Mouse (Mus musculus): ENCODE results near the gene Pm20d1. TPM values are rescaled to one million over a fixed set of nuclear protein-coding genes. Genes with fewer than 3 reads are reported as not detected.
"Not testable (repeated sequence)": the region's sequence is repeated elsewhere in the genome, so short reads cannot be mapped to it uniquely, and the experiment has no call there.

Pm20d1 gene
- total and polyA plus RNA-seq, 3 experiments = 0.16 TPM; not detected in 2

DNA sequence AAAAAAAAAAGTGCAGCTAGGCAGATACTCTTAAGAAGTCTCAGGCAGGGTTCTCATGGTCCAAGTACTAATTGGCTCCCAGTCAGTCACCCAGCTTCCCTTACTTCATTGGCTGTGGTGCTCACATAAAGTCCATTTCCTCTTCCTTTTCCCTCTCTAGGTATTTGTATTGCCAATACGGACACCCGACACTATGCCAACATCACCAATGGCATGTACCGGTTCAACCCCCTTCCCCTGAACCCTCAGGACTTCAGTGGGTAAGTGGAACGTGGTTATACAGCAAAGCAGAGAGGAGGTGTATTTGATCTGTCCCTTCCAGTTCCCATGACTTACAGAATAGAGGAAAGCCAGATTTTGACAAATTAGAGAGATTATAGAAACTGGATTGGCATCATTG lies 16.6 kb downstream of the Pm20d1 start:
- ATAC-seq (ENCODE audit: extremely low read depth, insufficient number of reproducible peaks, low FRiP score, poor library complexity, severe bottlenecking) (no peak), DNase-seq (ENCODE audit: low spot score) (no peak)
- Histone ChIP-seq H3K36me3 (replicated peaks) (no peaks in the 10 kb centered on the region), H3K4me3 (ENCODE audit: low read depth, low read length) (no peak overlapping the region), H3K9me3 (replicated peaks) (no peaks in the 10 kb centered on the region), H3K27me3 (ENCODE audit: insufficient read depth, low read length) (peaks cover 51% of the 10 kb centered on the region), H3K4me1 (ENCODE audit: insufficient read depth, low read depth, low read length) (no peaks in the 10 kb centered on the region)
- TF ChIP-seq TAL1 (conservative IDR thresholded peaks at IDR 0.05; ENCODE audit: low read depth, low read length) (no peak), GATA2 (IDR thresholded peaks at IDR 0.05; ENCODE audit: borderline replicate concordance, low read depth, low read length) (no peak)

DNA sequence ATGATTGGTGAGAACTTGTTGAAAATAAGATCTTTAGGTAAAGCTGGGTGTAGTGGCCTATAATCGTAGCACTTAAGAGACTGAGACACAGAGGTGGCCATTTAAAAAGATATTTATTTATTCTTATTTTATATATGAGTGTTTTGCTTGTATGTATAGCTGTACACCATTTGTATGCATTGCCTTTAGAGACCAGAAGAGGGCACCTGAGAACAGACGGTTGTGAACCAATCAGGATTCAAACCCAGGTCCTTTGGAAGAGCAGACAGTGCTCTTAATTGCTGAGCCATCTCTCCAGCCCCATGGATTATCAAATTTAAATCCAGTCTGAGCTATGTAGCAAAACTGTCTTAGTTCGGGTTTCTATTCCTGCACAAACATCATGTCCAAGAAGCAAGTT lies 17.0 kb downstream of the Pm20d1 start:
- peaks cover 56% of the 10 kb centered on the region for H3K27me3 ChIP-seq (ENCODE audit: insufficient read depth, low read length)
- no peak for DNase-seq (ENCODE audit: low spot score)

DNA sequence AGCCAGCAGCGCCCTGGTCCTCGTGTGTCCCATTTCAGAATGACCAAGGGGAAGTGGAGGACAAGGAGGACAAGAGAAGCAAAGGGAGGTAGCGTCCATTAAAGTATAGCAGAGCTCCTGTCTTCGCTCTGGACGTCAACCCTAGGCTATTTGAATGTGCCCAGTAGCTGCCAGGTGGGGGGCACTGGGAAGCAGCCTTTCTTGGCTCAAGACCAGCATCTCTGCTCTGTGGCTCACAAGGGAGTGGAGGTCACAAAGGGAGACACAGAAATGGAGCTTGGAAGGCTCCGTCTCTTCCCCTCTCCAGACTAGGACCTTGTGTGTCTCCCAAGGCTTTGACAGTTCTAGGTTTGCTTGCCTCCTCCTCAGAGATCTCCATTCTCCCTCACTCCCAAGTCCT lies 19.7 kb downstream of the Pm20d1 start:
- no peaks in the 10 kb centered on the region for H3K9me3 ChIP-seq (replicated peaks)
- no peak for ATAC-seq (ENCODE audit: extremely low read depth, insufficient number of reproducible peaks, low FRiP score, poor library complexity, severe bottlenecking)
- no peak for DNase-seq (ENCODE audit: low spot score)
- H3K4me3 ChIP-seq (ENCODE audit: low read depth, low read length) = no peak overlapping the region
- no peaks in the 10 kb centered on the region for H3K4me1 ChIP-seq (ENCODE audit: insufficient read depth, low read depth, low read length)
- TF ChIP-seq GATA1 (IDR thresholded peaks at IDR 0.05; ENCODE audit: borderline replicate concordance, low read length) = no peak
- H3K27me3 ChIP-seq (ENCODE audit: insufficient read depth, low read length) = peaks cover 51% of the 10 kb centered on the region
- H3K36me3 ChIP-seq (replicated peaks) = no peaks in the 10 kb centered on the region

More for the DNA sequence above, 17.0 kb downstream of the Pm20d1 start:
- Histone ChIP-seq H3K4me1 (ENCODE audit: insufficient read depth, low read depth, low read length) (no peaks in the 10 kb centered on the region), H3K9me3 (replicated peaks) (no peaks in the 10 kb centered on the region), H3K36me3 (replicated peaks) (no peaks in the 10 kb centered on the region), H3K4me3 (ENCODE audit: low read depth, low read length) (no peak overlapping the region)
- TF ChIP-seq GATA2 (IDR thresholded peaks at IDR 0.05; ENCODE audit: borderline replicate concordance, low read depth, low read length) = no peak
- TF ChIP-seq GATA1 (IDR thresholded peaks at IDR 0.05; ENCODE audit: borderline replicate concordance, low read length) = no peak
- TF ChIP-seq CTCF (IDR thresholded peaks at IDR 0.05; ENCODE audit: low read depth, low read length) = no peak
- TF ChIP-seq TAL1 (conservative IDR thresholded peaks at IDR 0.05; ENCODE audit: low read depth, low read length) = no peak
- TF ChIP-seq POLR2AphosphoS5 (IDR thresholded peaks at IDR 0.05; ENCODE audit: insufficient replicate concordance, low read depth, low read length) = no peak
- no peak for ATAC-seq (ENCODE audit: extremely low read depth, insufficient number of reproducible peaks, low FRiP score, poor library complexity, severe bottlenecking)

GRCm38 (mm10) chr1:131820353-131820752 lies 23.2 kb downstream of the Pm20d1 start:
- not testable (repeated sequence) for H3K4me3 ChIP-seq (ENCODE audit: low read depth, low read length); DNase-seq (ENCODE audit: low spot score); H3K4me1 ChIP-seq (ENCODE audit: insufficient read depth, low read depth, low read length); ATAC-seq (ENCODE audit: extremely low read depth, insufficient number of reproducible peaks, low FRiP score, poor library complexity, severe bottlenecking); H3K36me3 ChIP-seq (replicated peaks); H3K9me3 ChIP-seq (replicated peaks)
- peaks cover 65% of the 10 kb centered on the region for H3K27me3 ChIP-seq (ENCODE audit: insufficient read depth, low read length)

GRCm38 (mm10) chr1:131820887-131821328 lies 23.7 kb downstream of the Pm20d1 start:
- H3K27me3 ChIP-seq (ENCODE audit: insufficient read depth, low read length) = peaks cover 64% of the 10 kb centered on the region
- DNase-seq (ENCODE audit: low spot score) (no peak), ATAC-seq (ENCODE audit: extremely low read depth, insufficient number of reproducible peaks, low FRiP score, poor library complexity, severe bottlenecking) (no peak)
- TF ChIP-seq CTCF (IDR thresholded peaks at IDR 0.05; ENCODE audit: low read depth, low read length) (no peak), GATA2 (IDR thresholded peaks at IDR 0.05; ENCODE audit: borderline replicate concordance, low read depth, low read length) (no peak), POLR2AphosphoS5 (IDR thresholded peaks at IDR 0.05; ENCODE audit: insufficient replicate concordance, low read depth, low read length) (no peak), TAL1 (conservative IDR thresholded peaks at IDR 0.05; ENCODE audit: low read depth, low read length) (no peak), GATA1 (IDR thresholded peaks at IDR 0.05; ENCODE audit: borderline replicate concordance, low read length) (no peak)
- no peaks in the 10 kb centered on the region for H3K9me3 ChIP-seq (replicated peaks)
- H3K36me3 ChIP-seq (replicated peaks) = no peaks in the 10 kb centered on the region
- no peak overlapping the region for H3K4me3 ChIP-seq (ENCODE audit: low read depth, low read length)
- H3K4me1 ChIP-seq (ENCODE audit: insufficient read depth, low read depth, low read length) = no peaks in the 10 kb centered on the region

DNA sequence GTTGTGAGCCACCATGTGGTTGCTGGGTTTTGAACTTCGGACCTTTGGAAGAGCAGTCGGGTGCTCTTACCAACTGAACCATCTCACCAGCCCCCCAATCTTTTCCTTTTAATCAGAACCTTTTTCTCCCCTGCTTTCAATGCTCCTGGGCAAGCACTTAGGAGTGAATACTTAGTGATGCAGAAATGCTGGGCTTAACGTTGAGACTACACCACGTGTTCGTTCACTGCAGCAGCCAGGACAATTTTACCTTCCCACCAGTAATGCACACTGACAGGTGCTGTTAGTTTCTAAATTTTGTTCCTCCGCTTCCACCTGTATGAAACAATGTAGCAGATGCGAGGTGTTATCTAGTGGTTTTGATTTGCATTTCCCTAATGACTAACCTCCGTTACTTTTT lies 25.1 kb downstream of the Pm20d1 start:
- Histone ChIP-seq H3K4me3 (ENCODE audit: low read depth, low read length) (no peak overlapping the region), H3K4me1 (ENCODE audit: insufficient read depth, low read depth, low read length) (peaks cover 4% of the 10 kb centered on the region), H3K36me3 (replicated peaks) (no peaks in the 10 kb centered on the region), H3K9me3 (replicated peaks) (no peaks in the 10 kb centered on the region), H3K27me3 (ENCODE audit: insufficient read depth, low read length) (peaks cover 50% of the 10 kb centered on the region)
- no peak for TF ChIP-seq GATA1 (IDR thresholded peaks at IDR 0.05; ENCODE audit: borderline replicate concordance, low read length)
- TF ChIP-seq POLR2AphosphoS5 (IDR thresholded peaks at IDR 0.05; ENCODE audit: insufficient replicate concordance, low read depth, low read length) = no peak
- no peak for TF ChIP-seq TAL1 (conservative IDR thresholded peaks at IDR 0.05; ENCODE audit: low read depth, low read length)
- no peak for TF ChIP-seq CTCF (IDR thresholded peaks at IDR 0.05; ENCODE audit: low read depth, low read length)
- TF ChIP-seq GATA2 (IDR thresholded peaks at IDR 0.05; ENCODE audit: borderline replicate concordance, low read depth, low read length) = no peak
- DNase-seq (ENCODE audit: low spot score) (no peak), ATAC-seq (ENCODE audit: extremely low read depth, insufficient number of reproducible peaks, low FRiP score, poor library complexity, severe bottlenecking) (no peak)

DNA sequence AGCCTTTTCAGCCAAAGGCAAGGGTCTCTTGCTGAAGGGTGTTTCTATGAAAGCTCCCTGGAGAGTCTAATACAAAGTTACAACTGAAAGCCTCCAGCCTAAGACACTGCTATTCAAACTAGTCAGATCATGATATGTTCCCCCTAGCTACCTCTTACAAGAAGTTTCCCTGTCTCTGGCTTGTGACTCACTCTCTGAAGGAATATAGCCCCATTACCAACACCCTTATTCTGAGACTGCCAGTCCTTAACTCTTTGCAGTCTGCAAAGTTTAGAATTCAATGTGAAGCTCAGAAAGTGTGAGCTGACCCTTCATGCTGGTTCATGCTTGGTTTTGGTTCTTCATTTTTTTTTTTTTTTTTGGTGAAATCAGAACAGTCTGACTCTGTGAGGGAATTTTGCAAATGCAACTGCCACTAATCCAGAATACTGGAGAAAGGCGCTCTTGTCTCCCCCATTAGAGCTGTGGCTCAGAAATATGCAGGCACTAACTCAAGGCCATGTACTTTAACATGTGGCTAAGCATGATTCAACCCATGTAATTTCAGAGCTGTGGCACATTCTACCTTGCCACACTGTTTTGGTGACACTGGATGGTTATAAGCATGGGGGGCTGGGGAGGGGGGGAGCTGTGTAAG lies 25.8 kb downstream of the Pm20d1 start:
- H3K4me1 ChIP-seq (ENCODE audit: insufficient read depth, low read depth, low read length) = peaks cover 9% of the 10 kb centered on the region
- no peaks in the 10 kb centered on the region for H3K36me3 ChIP-seq (replicated peaks)
- no peaks in the 10 kb centered on the region for H3K9me3 ChIP-seq (replicated peaks)
- peaks cover 44% of the 10 kb centered on the region for H3K27me3 ChIP-seq (ENCODE audit: insufficient read depth, low read length)
- no peak for TF ChIP-seq GATA1 (IDR thresholded peaks at IDR 0.05; ENCODE audit: borderline replicate concordance, low read length)
- no peak for TF ChIP-seq POLR2AphosphoS5 (IDR thresholded peaks at IDR 0.05; ENCODE audit: insufficient replicate concordance, low read depth, low read length)
- no peak for TF ChIP-seq CTCF (IDR thresholded peaks at IDR 0.05; ENCODE audit: low read depth, low read length)
- no peak for TF ChIP-seq GATA2 (IDR thresholded peaks at IDR 0.05; ENCODE audit: borderline replicate concordance, low read depth, low read length)
- no peak for TF ChIP-seq TAL1 (conservative IDR thresholded peaks at IDR 0.05; ENCODE audit: low read depth, low read length)
- no peak overlapping the region for H3K4me3 ChIP-seq (ENCODE audit: low read depth, low read length)
- no peak for ATAC-seq (ENCODE audit: extremely low read depth, insufficient number of reproducible peaks, low FRiP score, poor library complexity, severe bottlenecking)
- no peak for DNase-seq (ENCODE audit: low spot score)
